Mouse (Mus musculus) A20 (cell line): ENCODE measurements around the gene Wfdc13.
"Not testable (repeated sequence)": the region's sequence is repeated elsewhere in the genome, so short reads cannot be mapped to it uniquely, and the experiment has no call there.

Source experiments
- DNase-seq: peaks from one replicate; pipeline ENCODE4 v3.0.0-alpha.2; 2011; ENCODE audit warnings: low read depth, low spot score

The Wfdc13 gene

DNA sequence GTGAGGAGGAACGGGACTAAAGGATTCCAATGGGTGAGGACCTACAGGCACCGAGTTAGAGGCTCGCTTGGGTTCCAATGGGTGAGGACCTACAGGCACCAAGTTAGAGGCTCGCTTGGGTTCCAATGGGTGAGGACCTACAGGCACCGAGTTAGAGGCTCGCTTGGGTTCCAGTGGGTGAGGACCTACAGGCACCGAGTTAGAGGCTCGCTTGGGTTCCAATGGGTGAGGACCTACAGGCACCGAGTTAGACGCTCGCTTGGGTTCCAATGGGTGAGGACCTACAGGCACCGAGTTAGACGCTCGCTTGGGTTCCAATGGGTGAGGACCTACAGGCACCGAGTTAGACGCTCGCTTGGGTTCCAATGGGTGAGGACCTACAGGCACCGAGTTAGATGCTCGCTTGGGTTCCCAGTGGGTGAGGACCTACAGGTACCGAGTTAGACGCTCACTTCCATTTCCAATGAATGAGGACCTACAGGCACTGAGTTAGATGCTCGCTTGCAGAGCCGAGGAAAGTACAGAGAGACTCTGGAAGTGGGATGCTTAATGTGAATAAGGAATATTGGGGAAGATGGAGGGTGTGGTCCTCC lies 31.4 kb downstream of the Wfdc13 start:
- DNase-seq = not testable (repeated sequence)

DNA sequence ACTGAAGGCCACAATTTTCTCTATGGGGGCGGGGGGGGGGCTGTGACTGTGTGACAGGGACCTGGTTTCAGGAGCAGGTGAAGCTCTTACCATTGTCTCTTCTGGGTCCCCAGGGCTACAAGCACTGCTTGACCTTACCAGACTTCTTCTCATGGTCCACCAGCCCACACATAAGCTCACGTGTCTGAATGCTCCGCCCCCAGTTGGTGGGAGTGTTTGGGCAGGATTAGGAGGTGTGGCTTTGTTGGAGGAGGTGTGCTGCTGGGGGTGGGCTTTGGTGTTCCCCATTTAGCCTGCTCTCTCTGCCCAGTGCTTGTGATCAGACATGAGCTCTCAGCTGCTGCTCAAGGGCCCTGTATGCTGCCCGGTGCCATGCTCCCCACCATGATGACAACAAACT lies 38.4 kb downstream of the Wfdc13 start:
- no peak for DNase-seq

DNA sequence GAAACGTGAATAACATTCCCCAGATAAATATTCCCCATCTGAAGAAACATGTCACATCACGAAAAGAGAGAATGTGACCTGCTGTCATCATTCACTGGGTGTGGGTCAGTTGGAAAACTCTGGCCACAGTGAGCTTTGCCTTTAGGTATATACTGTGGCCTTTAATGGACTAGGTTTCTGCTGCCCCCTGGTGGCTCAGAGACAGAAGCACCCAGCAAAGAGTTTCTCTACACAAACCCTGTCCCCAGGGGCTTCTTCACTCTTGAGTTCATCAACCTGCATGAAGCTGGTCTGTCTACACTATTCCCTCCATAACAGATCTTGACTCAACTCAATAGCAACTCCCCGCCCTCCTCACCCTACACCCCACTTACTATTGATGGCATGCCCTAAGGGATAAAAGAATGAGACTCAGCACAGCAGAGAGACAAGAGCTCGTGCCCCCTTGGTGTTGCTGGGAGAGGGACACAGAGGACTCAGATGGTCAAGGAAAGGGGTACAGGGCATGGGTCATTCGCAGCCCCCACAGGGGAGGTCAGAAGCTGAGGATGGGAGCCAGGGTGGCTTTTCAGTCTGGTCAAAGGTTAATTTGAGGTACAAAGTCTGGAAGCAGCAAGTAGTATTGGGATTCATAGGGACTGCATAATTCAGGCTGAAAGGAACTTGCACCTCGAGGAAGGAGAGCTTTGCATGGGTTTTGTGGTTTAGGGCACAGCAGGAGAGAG lies 41.1 kb downstream of the Wfdc13 start:
- DNase-seq = peak; percentile 65

DNA sequence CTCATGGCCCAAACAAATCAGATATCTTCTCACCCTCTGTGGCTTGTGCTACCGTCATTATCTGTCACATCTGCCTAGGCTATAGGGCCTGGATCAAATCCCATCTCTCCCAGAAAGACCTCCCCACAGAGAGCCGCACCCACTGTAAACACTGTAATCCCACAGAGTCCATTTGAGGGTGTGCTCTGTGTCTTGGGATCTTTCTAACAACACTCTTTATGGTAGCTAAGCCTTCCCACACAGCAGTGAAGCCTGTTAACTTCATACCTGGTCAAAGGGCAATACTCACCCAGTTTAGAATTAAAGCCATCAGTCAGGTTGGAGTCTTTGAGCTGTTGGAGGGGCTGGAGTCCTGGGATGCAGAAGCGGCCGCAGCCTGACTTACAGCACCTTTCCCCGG lies 46.8 kb downstream of the Wfdc13 start:
- DNase-seq = no peak

DNA sequence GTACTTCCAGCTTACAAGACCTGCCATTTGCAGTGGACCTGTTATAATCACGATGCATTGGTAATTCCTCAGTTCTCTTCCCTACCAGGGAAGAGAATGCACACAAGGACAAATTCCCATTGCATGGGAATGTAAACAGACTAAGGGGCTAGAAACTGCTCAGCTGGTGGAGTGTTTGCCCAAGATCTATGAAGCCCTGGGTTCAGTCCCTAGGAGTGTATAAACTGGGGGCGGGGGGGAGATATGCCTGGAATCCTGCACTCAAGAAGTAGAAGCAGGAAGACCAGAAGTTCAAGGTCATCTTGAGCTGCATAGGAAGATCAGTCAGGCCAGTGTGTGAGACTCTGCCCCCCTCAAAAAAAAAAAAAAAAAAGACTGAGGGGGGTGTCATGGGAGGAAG lies 48.4 kb downstream of the Wfdc13 start:
- no peak for DNase-seq

DNA sequence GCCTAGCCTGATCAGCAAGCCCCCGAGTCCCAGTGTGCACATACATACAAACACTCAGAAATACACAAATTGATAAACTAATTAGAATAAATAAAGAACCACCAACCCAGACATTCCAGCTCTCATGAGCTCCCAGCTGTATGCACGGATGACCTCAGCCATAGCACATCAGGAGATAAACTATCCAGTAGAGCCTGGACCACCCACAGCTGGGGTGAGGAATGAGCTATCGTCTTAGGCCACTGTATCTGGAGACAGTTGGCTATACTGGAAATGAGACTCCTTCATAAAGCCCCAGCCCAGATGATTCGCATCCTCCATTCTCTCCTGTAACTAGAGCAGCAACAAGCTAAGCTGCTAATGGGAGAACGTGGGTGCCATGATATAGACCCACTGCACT lies 49.9 kb downstream of the Wfdc13 start:
- DNase-seq = no peak

DNA sequence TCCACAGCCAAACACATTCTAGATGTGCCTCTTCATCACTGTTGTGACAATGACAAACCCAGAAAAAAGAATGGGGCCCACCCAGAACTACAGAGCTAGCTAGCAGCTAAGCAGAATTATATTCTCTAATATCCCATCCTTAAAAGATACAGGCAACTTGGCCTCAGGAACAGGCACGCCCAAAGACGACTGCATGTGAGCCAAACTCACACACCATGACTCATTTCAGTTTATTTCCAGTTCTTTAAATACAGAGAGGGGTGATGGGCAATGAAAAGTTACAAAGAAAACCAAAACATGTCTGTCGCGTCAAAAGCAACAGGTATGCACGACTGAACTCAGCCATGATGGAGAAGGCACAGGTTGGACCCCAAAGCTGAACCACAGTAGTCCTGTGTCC lies 50.5 kb downstream of the Wfdc13 start:
- DNase-seq = no peak
